Mouse (Mus musculus): ENCODE measurements around the gene Emp1. TPM values are rescaled to one million over a fixed set of nuclear protein-coding genes. Genes with fewer than 3 reads are reported as not detected.
A peak's percentile ranks its signal among the peaks of the same experiment; 100 is the strongest.

The Emp1 gene
- polyA plus RNA-seq, 1 experiment from 2014 or later: 9.0 TPM

- no peak for DNase-seq (ENCODE audit: low spot score)
- 82% methylated on average over 4 of the region's 4 CpGs for WGBS
- H3K4me3 ChIP-seq: no peak overlapping the region
- 0 out of 2 replicates have a peak, but pooled peaks cover 3% of the 10 kb centered on the region for H3K4me1 ChIP-seq
- no peak overlapping the region for H3K27ac ChIP-seq
- H3K9me3 ChIP-seq (replicated peaks): no peaks in the 10 kb centered on the region
- H3K27me3 ChIP-seq (ENCODE audit: low read depth, poor library complexity, severe bottlenecking): no peaks in the 10 kb centered on the region
- no peaks in the 10 kb centered on the region for H3K36me3 ChIP-seq
These were observed 34.7 kb downstream of the Emp1 start for GRCm38 (mm10) chr6:135397089-135397488.

GRCm38 (mm10) chr6:135397788-135398187, 35.4 kb downstream of the Emp1 start:
- WGBS: 85% methylated on average over 8 of the region's 8 CpGs
- no peak overlapping the region for H3K4me3 ChIP-seq
- H3K36me3 ChIP-seq: no peaks in the 10 kb centered on the region
- no peaks in the 10 kb centered on the region for H3K27me3 ChIP-seq (ENCODE audit: low read depth, poor library complexity, severe bottlenecking)
- H3K4me1 ChIP-seq: 0 out of 2 replicates have a peak, but pooled peaks cover 3% of the 10 kb centered on the region
- no peaks in the 10 kb centered on the region for H3K9me3 ChIP-seq (replicated peaks)
- no peak overlapping the region for H3K27ac ChIP-seq
- no peak for DNase-seq (ENCODE audit: low spot score)

DNA sequence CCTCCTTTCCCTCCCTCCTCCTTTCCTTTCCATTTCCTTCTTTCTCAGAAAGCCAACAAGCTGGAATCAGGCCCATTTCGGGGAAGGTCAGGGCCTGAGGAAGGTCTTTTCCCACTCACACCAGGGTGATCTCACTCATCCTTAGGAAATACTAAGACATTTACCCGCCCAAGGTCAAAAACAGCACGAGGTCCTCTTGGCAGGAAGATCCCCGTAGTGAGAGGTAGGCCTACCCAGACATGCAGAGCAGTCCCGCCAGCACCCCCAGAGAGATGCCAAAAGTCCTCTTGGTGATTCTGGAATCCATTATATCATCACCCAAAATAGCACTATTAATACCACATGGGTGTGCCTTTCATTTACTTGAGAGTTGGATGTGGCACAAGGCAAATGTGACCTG, 36.5 kb downstream of the Emp1 start:
- Histone ChIP-seq H3K4me3 (no peak overlapping the region), H3K9me3 (replicated peaks) (no peaks in the 10 kb centered on the region), H3K36me3 (no peaks in the 10 kb centered on the region), H3K27ac (no peak overlapping the region), H3K4me1 (0 out of 2 replicates have a peak, but pooled peaks cover 3% of the 10 kb centered on the region), H3K27me3 (ENCODE audit: low read depth, poor library complexity, severe bottlenecking) (no peaks in the 10 kb centered on the region)
- WGBS: 79% methylated on average over 5 of the region's 5 CpGs
- DNase-seq (ENCODE audit: low spot score): no peak

- DNase-seq (ENCODE audit: low spot score): peak; percentile 72
- WGBS: 45% methylated on average over 3 of the region's 3 CpGs
These were observed 38.0 kb downstream of the Emp1 start for GRCm38 (mm10) chr6:135400306-135400705.

DNA sequence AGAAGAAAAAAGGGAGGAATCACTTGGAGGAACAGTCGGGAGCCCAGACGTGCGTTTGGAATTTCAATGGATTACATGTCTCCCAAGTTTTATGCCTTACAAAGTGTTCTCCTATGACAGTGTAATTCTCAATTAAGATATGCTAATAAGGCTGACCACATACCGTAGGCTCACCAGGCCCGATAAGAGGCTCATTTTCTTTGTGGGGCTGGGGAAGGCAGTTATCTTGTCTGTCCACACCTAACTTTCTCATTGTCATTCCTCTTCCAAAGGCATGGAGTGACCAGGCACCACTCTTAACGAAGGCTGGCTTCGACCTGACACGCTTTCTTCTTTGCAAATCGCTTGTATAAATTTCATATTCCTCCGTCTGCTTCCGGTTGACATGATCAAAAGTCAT, 42.7 kb downstream of the Emp1 start:
- Histone ChIP-seq H3K27me3 (ENCODE audit: low read depth, poor library complexity, severe bottlenecking) (no peaks in the 10 kb centered on the region), H3K4me3 (no peak overlapping the region), H3K9me3 (replicated peaks) (no peaks in the 10 kb centered on the region), H3K27ac (no peak overlapping the region), H3K4me1 (no peaks in the 10 kb centered on the region), H3K36me3 (no peaks in the 10 kb centered on the region)
- 90% methylated on average over 11 of the region's 11 CpGs for WGBS
- no peak for DNase-seq (ENCODE audit: low spot score)

More at GRCm38 (mm10) chr6:135400306-135400705, 38.0 kb downstream of the Emp1 start:
- 0 out of 2 replicates have a peak, but pooled peaks cover 3% of the 10 kb centered on the region for H3K4me1 ChIP-seq
- no peak overlapping the region for H3K27ac ChIP-seq
- no peaks in the 10 kb centered on the region for H3K9me3 ChIP-seq (replicated peaks)
- no peaks in the 10 kb centered on the region for H3K27me3 ChIP-seq (ENCODE audit: low read depth, poor library complexity, severe bottlenecking)
- no peak overlapping the region for H3K4me3 ChIP-seq
- no peaks in the 10 kb centered on the region for H3K36me3 ChIP-seq

DNA sequence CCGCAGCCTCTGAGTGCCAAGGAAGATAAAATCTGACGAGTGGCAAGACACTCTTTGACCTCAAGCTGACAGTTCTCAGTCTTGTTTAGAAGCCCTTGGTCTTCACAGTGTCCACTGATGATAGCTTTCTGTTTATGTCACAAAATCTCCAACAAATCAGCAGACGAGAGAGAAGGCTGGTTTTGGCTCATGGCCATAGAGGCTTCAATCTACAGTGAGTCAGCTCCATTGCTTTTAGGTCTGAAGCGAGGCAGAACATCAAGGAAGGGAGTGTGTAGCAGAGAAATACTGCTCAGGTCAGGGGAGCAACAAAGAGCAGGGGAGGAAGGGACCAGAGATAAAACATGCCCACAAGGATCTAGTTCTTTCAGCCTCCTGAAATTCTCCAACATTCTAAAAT, 45.0 kb downstream of the Emp1 start:
- Histone ChIP-seq H3K27me3 (ENCODE audit: low read depth, poor library complexity, severe bottlenecking) (no peaks in the 10 kb centered on the region), H3K4me1 (no peaks in the 10 kb centered on the region), H3K4me3 (no peak overlapping the region), H3K36me3 (no peaks in the 10 kb centered on the region), H3K9me3 (replicated peaks) (no peaks in the 10 kb centered on the region), H3K27ac (no peak overlapping the region)
- WGBS: 77% methylated on average over 4 of the region's 4 CpGs
- no peak for DNase-seq (ENCODE audit: low spot score)

DNA sequence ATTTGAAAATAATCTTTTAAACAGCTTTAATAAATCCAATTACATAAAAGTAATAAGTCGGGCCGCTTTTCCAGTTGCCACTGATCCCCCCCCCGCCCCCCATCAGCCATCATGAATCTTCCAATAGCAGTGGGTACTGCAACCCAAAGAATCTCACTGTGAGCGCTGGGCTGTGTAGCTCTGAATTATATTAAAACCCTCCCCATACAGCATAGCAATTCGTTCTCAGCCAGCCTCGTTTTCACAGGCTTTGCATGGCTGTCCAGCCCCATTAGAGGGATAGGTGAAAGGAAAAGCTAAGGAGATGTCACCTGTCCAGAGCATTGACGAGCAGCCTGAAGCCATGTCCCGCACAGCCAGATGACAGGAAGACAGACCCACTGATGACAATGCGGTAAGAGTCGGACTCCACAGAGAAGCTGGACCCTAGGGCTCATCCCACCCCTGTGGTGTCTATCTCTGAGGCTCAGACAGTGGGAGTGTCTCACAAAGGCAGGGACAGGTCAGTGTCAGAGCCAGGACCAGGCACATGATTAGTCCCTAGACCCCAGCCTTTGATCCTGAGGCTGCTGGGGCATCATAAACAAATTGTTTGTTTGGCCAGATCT, 49.5 kb downstream of the Emp1 start:
- 88% methylated on average over 10 of the region's 10 CpGs for WGBS
- H3K4me3 ChIP-seq: no peak overlapping the region

GRCm38 (mm10) chr6:135412649-135413048, 50.3 kb downstream of the Emp1 start:
- no peak overlapping the region for H3K27ac ChIP-seq
- whole genome bisulfite sequencing: 83% methylated on average over 6 of the region's 6 CpGs
- DNase-seq (ENCODE audit: low spot score): no peak
- H3K4me1 ChIP-seq: no peaks in the 10 kb centered on the region
- H3K4me3 ChIP-seq: no peak overlapping the region
- H3K9me3 ChIP-seq (replicated peaks): no peaks in the 10 kb centered on the region
- no peaks in the 10 kb centered on the region for H3K36me3 ChIP-seq
- H3K27me3 ChIP-seq (ENCODE audit: low read depth, poor library complexity, severe bottlenecking): no peaks in the 10 kb centered on the region

More for the DNA sequence above, 49.5 kb downstream of the Emp1 start:
- no peaks in the 10 kb centered on the region for H3K4me1 ChIP-seq
- H3K27me3 ChIP-seq (ENCODE audit: low read depth, poor library complexity, severe bottlenecking): no peaks in the 10 kb centered on the region
- no peaks in the 10 kb centered on the region for H3K36me3 ChIP-seq
- no peak overlapping the region for H3K27ac ChIP-seq
- H3K9me3 ChIP-seq (replicated peaks): no peaks in the 10 kb centered on the region
- no peak for DNase-seq (ENCODE audit: low spot score)

- Histone ChIP-seq H3K9me3 (replicated peaks) (no peaks in the 10 kb centered on the region), H3K4me1 (no peaks in the 10 kb centered on the region), H3K27me3 (ENCODE audit: low read depth, poor library complexity, severe bottlenecking) (no peaks in the 10 kb centered on the region), H3K27ac (no peak overlapping the region), H3K4me3 (no peak overlapping the region), H3K36me3 (no peaks in the 10 kb centered on the region)
- WGBS: 39% methylated on average over 5 of the region's 5 CpGs
- peak; percentile 76 for DNase-seq (ENCODE audit: low spot score)
These were observed 55.1 kb downstream of the Emp1 start for GRCm38 (mm10) chr6:135417459-135417858.

- H3K27me3 ChIP-seq (ENCODE audit: low read depth, poor library complexity, severe bottlenecking): no peaks in the 10 kb centered on the region
- no peak for DNase-seq (ENCODE audit: low spot score)
- H3K4me1 ChIP-seq: no peaks in the 10 kb centered on the region
- 85% methylated on average over 8 of the region's 8 CpGs for WGBS
- no peak overlapping the region for H3K27ac ChIP-seq
- H3K9me3 ChIP-seq (replicated peaks): no peaks in the 10 kb centered on the region
- H3K36me3 ChIP-seq: no peaks in the 10 kb centered on the region
- no peak overlapping the region for H3K4me3 ChIP-seq
These were observed 56.0 kb downstream of the Emp1 start for GRCm38 (mm10) chr6:135418223-135418824.

GRCm38 (mm10) chr6:135428246-135428645, 65.9 kb downstream of the Emp1 start:
- Histone ChIP-seq H3K36me3 (no peaks in the 10 kb centered on the region), H3K4me1 (peaks cover 8% of the 10 kb centered on the region), H3K27me3 (ENCODE audit: low read depth, poor library complexity, severe bottlenecking) (no peaks in the 10 kb centered on the region), H3K9me3 (replicated peaks) (no peaks in the 10 kb centered on the region), H3K27ac (no peak overlapping the region), H3K4me3 (no peak overlapping the region)
- no peak for DNase-seq (ENCODE audit: low spot score)
- WGBS: 85% methylated on average over 2 of the region's 2 CpGs

DNA sequence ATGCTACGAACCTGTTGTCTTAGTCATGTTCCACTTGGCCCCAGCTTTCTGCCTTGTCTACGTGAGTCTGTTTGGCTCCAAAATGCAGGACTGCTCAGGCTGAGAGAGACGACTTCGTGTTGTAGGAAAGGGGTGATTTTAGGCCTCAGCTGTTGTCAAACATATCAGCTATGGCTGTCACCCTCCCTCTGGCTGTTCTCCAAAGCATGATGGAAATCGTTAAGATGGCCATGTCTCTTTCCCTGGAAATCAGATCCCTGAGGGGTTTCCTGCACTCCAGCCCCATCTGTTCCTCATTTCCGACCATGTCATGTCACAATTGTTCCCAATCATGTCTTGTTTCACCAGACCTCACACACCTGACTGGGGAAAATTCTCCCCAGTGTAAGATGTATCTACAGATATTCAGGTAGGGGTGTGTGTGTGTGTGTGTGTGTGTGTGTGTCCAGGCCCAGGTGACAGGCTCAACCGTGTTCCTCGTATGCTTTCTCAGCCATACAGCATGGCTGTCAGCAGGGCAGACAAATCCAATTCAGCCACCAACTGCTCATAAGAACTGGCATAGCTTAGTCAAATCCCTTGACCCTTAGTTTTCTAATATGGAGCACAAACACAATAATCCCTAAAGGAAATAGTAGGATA, 67.0 kb downstream of the Emp1 start:
- Histone ChIP-seq H3K27ac (no peak overlapping the region), H3K9me3 (replicated peaks) (no peaks in the 10 kb centered on the region), H3K4me1 (peaks cover 8% of the 10 kb centered on the region), H3K36me3 (no peaks in the 10 kb centered on the region), H3K4me3 (no peak overlapping the region), H3K27me3 (ENCODE audit: low read depth, poor library complexity, severe bottlenecking) (no peaks in the 10 kb centered on the region)
- DNase-seq (ENCODE audit: low spot score): peak; percentile 39
- WGBS: 67% methylated on average over 8 of the region's 8 CpGs

DNA sequence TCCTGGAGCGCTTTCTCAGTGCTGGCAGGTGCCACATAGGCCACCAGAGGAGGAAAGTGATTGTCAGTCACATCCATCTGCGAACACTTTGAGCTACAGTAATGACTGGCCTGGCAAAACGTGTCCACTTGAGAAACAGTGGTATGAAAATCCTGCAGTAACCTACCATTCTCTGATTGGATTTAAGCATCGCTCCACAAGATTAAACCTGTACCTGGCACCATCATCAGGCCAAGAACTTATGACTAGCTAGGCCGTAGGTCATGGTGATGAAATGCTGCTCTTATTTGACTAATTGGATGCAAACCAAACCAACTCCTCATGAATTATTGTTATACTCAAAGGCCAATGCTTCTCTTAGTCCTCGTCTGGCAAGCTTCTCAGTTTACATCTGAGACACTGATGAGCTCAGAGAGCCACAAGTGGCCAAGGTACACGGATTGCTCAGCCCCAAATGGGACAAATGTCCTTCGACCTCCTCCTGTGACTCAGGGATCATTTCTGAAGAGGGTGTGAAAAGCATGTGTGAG, 68.2 kb downstream of the Emp1 start:
- H3K4me1 ChIP-seq: peaks cover 8% of the 10 kb centered on the region
- no peak overlapping the region for H3K27ac ChIP-seq
- WGBS: 80% methylated on average over 8 of the region's 8 CpGs
- H3K36me3 ChIP-seq: no peaks in the 10 kb centered on the region
- no peak overlapping the region for H3K4me3 ChIP-seq
- no peak for DNase-seq (ENCODE audit: low spot score)
- no peaks in the 10 kb centered on the region for H3K9me3 ChIP-seq (replicated peaks)
- H3K27me3 ChIP-seq (ENCODE audit: low read depth, poor library complexity, severe bottlenecking): no peaks in the 10 kb centered on the region
